Mouse (Mus musculus): ENCODE results near the gene Mzt1. TPM values are rescaled to one million over a fixed set of nuclear protein-coding genes. Genes with fewer than 3 reads are reported as not detected.

The Mzt1 gene
- total RNA-seq, 2 experiments from 2014 or later = 50.2 to 51.7 TPM

DNA sequence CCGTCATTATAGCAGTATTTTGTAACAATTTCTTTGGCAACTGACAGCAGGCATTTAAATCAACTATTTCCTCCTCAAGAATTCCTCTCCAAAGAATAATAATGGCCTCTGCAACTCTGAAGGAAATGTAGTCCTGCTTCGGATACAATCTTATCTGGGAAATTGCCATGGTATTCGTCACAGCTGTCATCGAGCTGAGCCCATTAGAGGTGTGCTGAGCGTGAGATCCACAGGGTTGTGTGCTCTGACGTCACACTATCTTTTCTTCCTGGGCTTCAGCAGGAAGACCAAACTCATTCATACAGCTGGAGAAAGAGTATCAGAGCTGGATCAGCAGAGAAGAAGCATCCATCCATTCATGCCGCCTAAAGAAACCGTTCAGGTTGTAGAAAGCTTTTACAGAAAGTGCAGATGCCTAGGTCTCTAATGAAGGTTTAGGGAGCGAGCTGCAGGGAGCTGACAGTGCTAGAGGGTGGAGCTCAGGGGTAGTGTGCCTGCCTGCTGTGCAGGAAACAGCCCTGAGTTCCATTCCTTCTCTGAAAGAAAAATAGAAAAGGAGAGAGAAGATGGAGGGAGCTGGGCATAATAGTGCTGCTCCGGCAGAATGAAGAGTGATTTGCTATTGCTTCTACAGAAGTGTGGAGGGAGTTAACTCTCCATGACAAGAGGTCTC is 26.7 kb downstream of the Mzt1 start:
- DNase-seq (ENCODE audit: low spot score in 2 of 2) = no peak

DNA sequence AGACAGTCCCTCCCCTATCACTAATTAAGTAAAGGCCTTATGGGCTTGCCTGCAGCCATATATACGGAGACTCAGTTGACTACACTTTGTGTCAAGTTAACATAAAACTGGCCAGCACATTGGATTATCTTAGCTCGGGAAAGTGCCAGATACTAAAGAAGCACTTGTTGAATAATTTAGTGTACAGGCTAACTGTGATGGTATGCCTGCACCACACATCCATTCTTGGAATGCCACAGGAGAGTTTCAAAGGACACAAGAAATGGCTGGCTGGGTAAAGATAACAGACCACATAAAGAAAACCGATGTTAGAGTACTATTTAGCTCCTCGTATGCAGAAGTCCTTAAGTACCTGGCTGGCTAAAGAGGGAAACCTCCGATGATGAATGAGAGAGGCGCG is 27.2 kb downstream of the Mzt1 start:
- DNase-seq (ENCODE audit: low spot score in 2 of 2) = no peak

DNA sequence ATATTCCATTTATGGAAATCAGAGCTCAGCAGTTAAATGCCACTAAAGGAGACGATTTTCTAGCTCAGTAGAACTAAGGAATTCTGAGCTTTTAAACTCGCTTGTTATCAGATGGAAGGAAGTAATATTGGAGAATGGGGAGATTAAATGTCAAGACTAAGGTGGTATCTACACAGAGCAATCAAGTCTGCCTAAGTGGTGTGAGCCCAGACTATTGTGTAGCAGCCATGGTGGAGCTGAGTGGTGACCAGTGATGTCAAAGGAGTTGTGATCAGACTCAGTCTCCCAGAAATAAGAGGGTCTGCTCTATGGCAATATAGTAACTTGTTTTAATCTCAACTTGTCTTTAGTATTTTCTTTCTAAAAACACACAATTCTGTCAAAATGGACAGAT is 35.0 kb downstream of the Mzt1 start:
- no peak for DNase-seq (ENCODE audit: low spot score in 2 of 2)

DNA sequence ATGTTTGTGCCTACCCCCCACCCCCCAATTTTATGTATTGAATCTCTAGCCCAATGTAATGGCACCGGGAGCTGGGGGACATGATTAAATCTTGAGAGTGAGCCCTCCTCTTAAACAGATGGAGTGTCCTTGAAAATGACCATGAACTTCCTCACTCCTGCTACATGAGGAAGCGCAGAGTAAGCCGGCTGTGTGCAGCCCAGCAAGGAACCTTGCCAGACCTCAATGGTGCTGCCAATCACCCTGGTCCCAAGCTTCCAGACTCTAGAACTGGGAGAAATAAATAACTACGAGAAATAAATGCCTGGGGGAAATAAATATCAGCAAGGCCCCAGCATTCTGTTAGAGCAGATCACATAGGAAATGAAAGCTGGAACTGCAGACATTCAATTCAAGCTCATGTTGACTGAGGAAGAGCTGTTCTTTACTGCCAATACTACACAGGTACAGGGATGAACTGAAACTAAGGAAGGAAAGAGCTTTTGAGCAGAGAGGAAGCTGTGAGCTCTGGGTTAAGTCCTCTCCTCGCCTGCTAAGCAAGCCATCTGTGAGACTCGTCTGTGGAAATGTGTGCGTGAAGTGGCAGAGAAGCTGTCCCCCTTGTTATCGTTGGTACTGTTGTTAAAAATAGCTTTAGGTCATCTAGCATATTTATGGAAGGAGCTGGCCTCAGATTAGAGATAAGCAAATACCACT is 35.6 kb downstream of the Mzt1 start:
- DNase-seq (ENCODE audit: low spot score in 2 of 2) = no peak

DNA sequence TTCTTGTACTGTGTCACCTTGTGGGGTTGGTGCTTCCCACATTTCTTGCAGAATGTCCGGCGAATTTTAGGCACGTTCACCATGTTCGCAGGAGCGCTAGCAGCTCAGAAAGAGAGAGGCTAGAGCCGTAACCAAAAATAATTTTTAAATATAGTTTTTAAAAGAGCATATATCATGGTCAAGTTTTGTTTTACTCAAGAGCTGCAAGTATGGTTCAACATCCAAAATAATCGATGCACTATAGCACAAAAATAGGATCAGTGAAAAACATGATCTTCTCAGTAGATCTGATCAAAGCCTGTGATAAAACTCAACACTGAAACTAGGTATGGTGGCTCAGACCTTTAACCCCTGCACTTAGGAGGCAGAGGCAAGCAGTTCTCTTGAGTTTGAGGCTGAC is 51.7 kb downstream of the Mzt1 start, which contains the start of gene Rpl36a-ps1:
Gene Rpl36a-ps1, minus strand, starts transcription at position 101 of the 400 bp plus-strand sequence.
- DNase-seq (ENCODE audit: low spot score in 2 of 2) = no peak

DNA sequence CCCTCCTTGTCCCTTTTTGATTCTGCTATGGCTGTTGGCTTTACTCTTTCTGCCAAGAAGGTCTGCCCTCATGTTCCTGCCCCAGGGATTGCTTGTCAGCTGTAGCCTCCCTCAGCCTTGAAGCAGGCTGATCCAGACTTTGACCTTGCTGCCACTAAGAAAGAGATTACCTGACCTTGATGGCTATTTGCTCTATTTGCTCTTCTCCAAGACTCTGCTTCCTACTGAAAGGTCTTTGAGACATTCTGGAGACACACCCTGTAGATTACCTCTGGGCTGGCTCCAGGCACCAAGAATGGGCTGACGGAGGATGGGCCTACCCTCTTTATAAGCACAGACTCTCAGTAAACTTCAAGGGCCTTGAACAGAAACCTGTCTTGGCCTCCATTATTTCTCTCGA is 53.5 kb downstream of the Mzt1 start:
- no peak for DNase-seq (ENCODE audit: low spot score in 2 of 2)

DNA sequence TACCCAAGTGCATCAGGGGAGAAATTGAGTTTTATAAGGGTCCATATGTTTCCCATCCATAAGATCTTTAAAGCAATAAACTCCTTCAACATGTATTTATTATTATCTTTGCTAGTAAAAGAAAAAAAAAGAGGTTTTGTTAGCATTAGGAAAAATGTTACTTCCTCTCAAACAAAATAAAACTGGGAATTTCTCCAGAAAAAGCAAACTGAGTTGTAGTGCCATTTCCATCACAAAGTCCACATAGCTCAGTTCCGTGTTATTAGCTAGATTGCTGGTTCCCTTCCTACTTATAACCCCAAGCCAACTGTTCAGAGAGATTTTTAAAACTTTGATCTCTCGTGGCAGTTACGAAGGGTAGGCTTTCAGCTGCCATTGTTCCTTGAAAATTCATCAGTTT is 55.3 kb downstream of the Mzt1 start:
- no peak for DNase-seq (ENCODE audit: low spot score in 2 of 2)

DNA sequence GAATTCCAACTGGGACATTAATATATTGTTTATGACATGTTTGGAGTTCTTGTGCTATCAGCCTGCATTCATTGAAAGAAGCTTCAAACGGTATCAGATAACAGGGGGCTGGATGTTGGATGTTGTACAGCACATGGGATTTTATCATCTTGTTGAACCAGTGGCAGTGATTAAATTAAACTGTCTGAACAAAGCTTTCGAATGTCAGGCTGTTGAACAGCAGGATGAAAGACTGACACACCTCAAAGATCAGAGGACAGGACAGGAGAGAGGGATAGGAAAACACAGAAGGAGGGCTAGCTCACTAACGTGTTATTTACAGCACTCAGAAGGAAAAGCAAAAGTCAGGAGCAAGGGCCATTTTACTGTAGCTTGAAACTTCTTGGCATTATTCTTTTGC is 56.1 kb downstream of the Mzt1 start:
- no peak for DNase-seq (ENCODE audit: low spot score in 2 of 2)

Other genes starting within 250 kb of the Mzt1 start
- gene Rpl36a-ps1, start 51.8 kb downstream of the Mzt1 start, total RNA-seq (2021) = 1 to 10 TPM; 1.0 to 4.2 TPM
- 1 to 10 TPM; 4.0 to 5.0 TPM for gene Bora, start 88 bp upstream of the Mzt1 start, total RNA-seq (2021)
- 10 to 100 TPM; 12.7 to 15.4 TPM for gene Pibf1, start 53.3 kb upstream of the Mzt1 start, total RNA-seq (2021)
- gene Dis3, start 53.6 kb upstream of the Mzt1 start, total RNA-seq (2021) = 10 to 100 TPM; 28.1 to 29.5 TPM